Mouse (Mus musculus) C2C12 (cell line): ENCODE results near the gene Ezr.

Source experiments
- CEBPB ChIP-seq: IDR thresholded peaks from one replicate; pipeline ENCODE4 v1.6.1; 2011; ENCODE audit warnings: low read depth, mild to moderate bottlenecking, control low read depth, moderate library complexity
- CTCF ChIP-seq: IDR thresholded peaks from one replicate; pipeline ENCODE4 v1.5.1; 2011; ENCODE audit not compliant: control insufficient read depth, insufficient read depth, insufficient read length
- FOSL1 ChIP-seq: IDR thresholded peaks from one replicate; pipeline ENCODE4 v1.8.0; 2011; ENCODE audit warnings: mild to moderate bottlenecking, low read length; ENCODE audit not compliant: poor library complexity, insufficient read depth, severe bottlenecking
- MAX ChIP-seq: IDR thresholded peaks from one replicate; pipeline ENCODE4 v1.6.1; 2011; ENCODE audit warnings: mild to moderate bottlenecking, control low read depth
- MYOD1 ChIP-seq: IDR thresholded peaks from one replicate; pipeline ENCODE4 v1.6.1; 2011; ENCODE audit warnings: low read depth; ENCODE audit not compliant: control insufficient read depth, insufficient read length
- MYOG ChIP-seq: IDR thresholded peaks from one replicate; pipeline ENCODE4 v1.6.1; 2011; ENCODE audit not compliant: control insufficient read depth, insufficient read length; ENCODE audit errors: extremely low read depth
- USF1 ChIP-seq: IDR thresholded peaks from one replicate; pipeline ENCODE4 v1.6.1; 2011; ENCODE audit warnings: low read depth, mild to moderate bottlenecking, control low read depth, moderate library complexity

DNA sequence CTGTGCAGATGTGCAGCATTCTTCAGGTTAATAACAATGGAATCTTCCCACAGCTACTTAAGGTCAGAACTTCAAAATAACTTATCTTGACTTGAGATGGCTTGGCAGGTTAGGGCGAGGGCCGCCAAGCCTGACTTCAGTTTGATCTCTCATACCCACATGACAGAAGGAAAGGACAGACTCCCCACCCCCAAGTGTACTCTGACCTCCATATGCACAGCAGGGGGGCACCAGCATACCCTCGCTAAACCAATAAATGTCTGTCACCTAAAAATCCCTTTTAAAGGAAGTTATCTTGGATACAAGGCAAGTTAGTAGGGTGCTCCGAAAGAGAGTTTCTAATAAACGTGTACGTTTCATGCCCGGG lies 18.4 kb downstream of the Ezr start:
- no peak for TF ChIP-seq MAX
- TF ChIP-seq CTCF: no peak
- TF ChIP-seq MYOD1: no peak
- no peak for TF ChIP-seq MYOG
- TF ChIP-seq USF1: no peak
- no peak for TF ChIP-seq FOSL1
- no peak for TF ChIP-seq CEBPB
